Mouse (Mus musculus) T-helper 2 cell (primary cell): Measurements from ENCODE around the gene Ctbp2.

Experiments used
- in situ Hi-C: fragments of 300-600 bp; cut with MboI, MseI; formaldehyde crosslinking; loops from one replicate; pipeline ENCODE4 v1.15.1; 2025; ENCODE audit warnings: high pct_unique_total_duplicates

Gene Ctbp2

GRCm38 (mm10) chr7:132949968-132950367, 174.2 kb downstream of the Ctbp2 start:
- in situ Hi-C loops: no loop called here

GRCm38 (mm10) chr7:132940569-132940968, 183.6 kb downstream of the Ctbp2 start:
- in situ Hi-C loops: no loop called here

- in situ Hi-C loops: no loop called here
Measured at GRCm38 (mm10) chr7:132939118-132939517, 185.0 kb downstream of the Ctbp2 start.
